Mouse (Mus musculus) hindbrain, embryonic 14.5 days (tissue): ENCODE measurements at regions not wholly inside any gene's neighbourhood (a gene's known extent, or its start where the extent isn't known, plus 50 kb on each side); places are given as distances from the start of the nearest gene placed in this dataset.

Experiments used
- ATAC-seq: fragments of 200-750 bp; cut with Nextera tagmentation; 2 replicates; pipeline ENCODE4 v1.8.0; 2017; ENCODE audit warnings: moderate number of reproducible peaks, mild to moderate bottlenecking, moderate TSS enrichment, moderate library complexity; ENCODE audit not compliant: low FRiP score
- DNase-seq: peaks from one replicate; pipeline ENCODE4 v3.0.0-alpha.2; 2015; ENCODE audit warnings: low spot score
- H3K27ac ChIP-seq: fragments of 300-500 bp; sonication (generic); 2 replicates; pipeline ENCODE4 v1.5.1; 2014; ENCODE audit warnings: mild to moderate bottlenecking, moderate library complexity
- H3K27me3 ChIP-seq: fragments of 300-500 bp; sonication (generic); 2 replicates; pipeline ENCODE4 v1.6.1; 2014; ENCODE audit warnings: mild to moderate bottlenecking, low read length, mixed read lengths; ENCODE audit not compliant: control insufficient read depth, insufficient read depth
- H3K36me3 ChIP-seq: fragments of 300-500 bp; sonication (generic); replicated peaks from 2 replicates; pipeline ENCODE4 v1.6.1; 2014; ENCODE audit not compliant: control insufficient read depth, insufficient read depth
- H3K4me1 ChIP-seq: fragments of 300-500 bp; sonication (generic); replicated peaks from 2 replicates; pipeline ENCODE4 v1.6.1; 2014; ENCODE audit warnings: antibody characterized with exemption, low read length, mixed read lengths; ENCODE audit not compliant: control insufficient read depth, insufficient read depth
- H3K4me2 ChIP-seq: fragments of 300-500 bp; sonication (generic); replicated peaks from 2 replicates; pipeline ENCODE4 v1.6.1; 2014; ENCODE audit warnings: mild to moderate bottlenecking, moderate library complexity
- H3K4me3 ChIP-seq: fragments of 300-500 bp; sonication (generic); replicated peaks from 2 replicates; pipeline ENCODE4 v1.5.1; 2014; ENCODE audit warnings: mild to moderate bottlenecking, low read length
- H3K9ac ChIP-seq: fragments of 300-500 bp; sonication (generic); 2 replicates; pipeline ENCODE4 v1.6.1; 2014
- H3K9me3 ChIP-seq: fragments of 300-500 bp; sonication (generic); 2 replicates; pipeline ENCODE4 v1.6.1; 2016; ENCODE audit warnings: low read length; ENCODE audit not compliant: control insufficient read depth
- WGBS: fragments of 180-500 bp; shearing (Covaris S2); extraction: QIAGEN DNeasy Blood & Tissue Kit; methylation state at CpG from one replicate; pipeline ENCODE4 v1.1.7; 2014; 5-methylcytosine and 5-hydroxymethylcytosine counted together

DNA sequence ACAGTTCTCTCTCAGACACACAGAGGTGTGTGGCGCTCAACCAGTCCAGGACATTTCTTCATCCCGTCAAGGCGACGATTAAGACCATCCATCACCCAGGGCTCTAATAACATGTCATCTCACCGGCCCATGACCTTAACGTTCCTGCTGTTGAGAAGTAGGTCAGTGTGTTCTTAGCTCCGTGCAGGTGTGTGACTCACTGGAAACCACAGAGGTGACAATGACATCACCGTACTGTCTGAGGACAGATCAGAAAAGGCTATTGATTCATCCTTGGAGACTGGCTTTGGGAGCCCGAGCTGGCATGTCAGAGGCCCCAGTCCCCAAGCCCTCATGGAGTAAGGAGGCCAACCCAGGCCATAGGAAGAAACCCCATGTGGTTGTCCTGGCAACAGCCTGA is 109.3 kb upstream of the Sulf2 start:
- WGBS = 75% methylated on average over 9 of the region's 9 CpGs
- ATAC-seq = no peak

DNA sequence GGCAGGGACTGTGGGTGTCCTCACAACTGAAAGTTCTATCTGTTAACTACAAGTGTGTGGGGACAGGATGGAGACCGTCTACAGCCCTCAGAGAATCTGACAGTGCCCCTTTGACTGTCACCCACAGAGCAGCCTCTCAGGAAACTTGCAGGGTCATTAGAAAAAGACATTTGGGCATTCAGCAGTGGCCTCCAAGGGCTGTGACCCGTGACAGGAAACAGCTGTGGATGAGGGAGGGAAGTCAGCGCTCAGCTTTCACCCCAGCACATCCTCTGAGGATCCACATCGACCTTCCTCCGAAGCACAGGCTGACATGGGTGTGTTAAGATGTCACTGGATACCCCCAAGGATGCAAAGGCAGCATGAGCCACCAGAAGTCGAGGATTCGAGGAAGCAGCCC is 106.3 kb upstream of the Sulf2 start:
- WGBS = 26% methylated on average over 7 of the region's 7 CpGs
- Histone ChIP-seq H3K9me3 (0 out of 2 replicates have a peak, but pooled peaks cover 3% of the 10 kb centered on the region), H3K4me1 (peaks cover 21% of the 10 kb centered on the region), H3K4me3 (no peak overlapping the region), H3K4me2 (no peak overlapping the region), H3K36me3 (no peaks in the 10 kb centered on the region), H3K27me3 (0 out of 2 replicates have a peak, but pooled peaks cover 3% of the 10 kb centered on the region), H3K27ac (no peak overlapping the region), H3K9ac (no peak overlapping the region)
- no peak for ATAC-seq
- DNase-seq = no peak

More for the DNA sequence above, 109.3 kb upstream of the Sulf2 start:
- Histone ChIP-seq H3K27me3 (no peaks in the 10 kb centered on the region), H3K36me3 (no peaks in the 10 kb centered on the region), H3K4me3 (no peak overlapping the region), H3K9ac (no peak overlapping the region), H3K4me1 (peaks cover 8% of the 10 kb centered on the region; the same call in 1 of the 2 replicates), H3K4me2 (no peak overlapping the region), H3K27ac (no peak overlapping the region; the same call in 1 of the 2 replicates), H3K9me3 (no peaks in the 10 kb centered on the region)
- no peak for DNase-seq

DNA sequence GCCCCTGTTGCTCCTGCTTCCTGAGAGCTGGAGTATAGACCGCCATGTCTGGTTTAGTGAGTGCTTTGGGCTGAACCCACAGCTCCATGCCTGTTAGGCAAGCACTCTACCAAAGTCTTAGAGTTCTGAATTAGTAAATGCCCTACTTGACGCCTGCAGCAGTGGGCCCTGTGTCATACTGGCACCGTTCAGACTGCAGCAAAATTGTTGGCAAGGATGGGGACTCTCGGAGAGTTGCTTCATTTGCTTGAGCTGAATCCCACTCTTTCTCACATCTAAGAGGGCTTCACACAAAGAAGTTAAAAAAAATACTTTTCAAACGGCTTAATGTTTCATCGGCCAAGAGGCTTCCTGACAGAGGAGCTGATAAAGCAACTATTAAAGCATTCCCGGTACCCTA is 105.6 kb upstream of the Sulf2 start:
- DNase-seq (no peak), ATAC-seq (no peak)
- Histone ChIP-seq H3K9me3 (0 out of 2 replicates have a peak, but pooled peaks cover 4% of the 10 kb centered on the region), H3K27ac (no peak overlapping the region), H3K36me3 (no peaks in the 10 kb centered on the region), H3K4me2 (no peak overlapping the region), H3K9ac (no peak overlapping the region), H3K4me1 (peaks cover 21% of the 10 kb centered on the region), H3K27me3 (0 out of 2 replicates have a peak, but pooled peaks cover 3% of the 10 kb centered on the region), H3K4me3 (no peak overlapping the region)
- WGBS = 54% methylated on average over 7 of the region's 7 CpGs

DNA sequence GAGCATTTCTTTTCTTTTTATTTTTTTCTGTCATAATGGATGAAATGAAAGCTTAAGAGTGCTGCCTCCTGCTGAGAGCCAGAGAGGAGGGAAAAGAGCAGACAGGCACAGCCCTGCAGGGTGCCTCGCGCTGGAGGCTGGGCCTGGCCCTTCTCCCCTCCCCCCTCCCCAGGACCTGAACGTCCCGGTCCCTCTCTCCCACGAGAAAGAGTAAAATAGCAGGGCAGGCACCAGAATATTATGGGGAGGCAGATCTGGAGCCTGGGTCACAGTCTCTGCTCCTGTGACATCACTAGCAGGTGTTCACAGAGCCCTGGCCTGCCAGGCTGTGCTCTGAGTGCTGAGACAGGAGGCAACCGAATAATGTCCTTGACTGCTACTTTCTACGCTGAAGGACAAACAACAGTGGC is 103.3 kb upstream of the Sulf2 start:
- 0 out of 2 replicates have a peak, but pooled peaks cover 3% of the 10 kb centered on the region for H3K27me3 ChIP-seq
- WGBS = 8% methylated on average over 7 of the region's 7 CpGs
- no peak for DNase-seq
- no peak overlapping the region for H3K4me3 ChIP-seq
- H3K4me2 ChIP-seq = peak overlapping the region; percentile 9; the same call in 1 of the 2 replicates
- no peak overlapping the region for H3K27ac ChIP-seq
- H3K9me3 ChIP-seq = 0 out of 2 replicates have a peak, but pooled peaks cover 4% of the 10 kb centered on the region
- H3K9ac ChIP-seq = no peak overlapping the region
- H3K36me3 ChIP-seq = no peaks in the 10 kb centered on the region
- ATAC-seq = no peak
- peaks cover 13% of the 10 kb centered on the region for H3K4me1 ChIP-seq

DNA sequence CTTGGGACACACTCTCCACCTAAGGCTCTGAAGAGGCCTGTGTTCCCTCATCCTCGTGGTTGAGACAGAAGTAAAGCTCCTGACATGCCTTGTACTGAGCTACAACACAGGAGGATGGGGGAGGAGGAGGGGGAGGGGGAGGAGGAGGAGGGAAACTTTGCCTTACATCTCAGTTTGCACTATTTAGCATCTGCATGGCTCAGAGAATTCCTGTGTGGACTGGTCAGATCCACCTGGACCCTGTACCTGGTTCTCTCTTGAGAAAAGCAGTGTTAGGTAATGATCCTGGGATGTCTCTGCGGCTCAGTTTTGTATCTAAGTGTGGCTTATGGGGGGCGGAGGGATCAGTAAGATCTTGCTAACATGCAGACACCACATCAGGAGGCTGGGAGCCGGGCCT is 102.2 kb upstream of the Sulf2 start:
- Histone ChIP-seq H3K4me1 (peaks cover 13% of the 10 kb centered on the region), H3K4me2 (no peak overlapping the region), H3K4me3 (no peak overlapping the region), H3K27ac (no peak overlapping the region), H3K27me3 (0 out of 2 replicates have a peak, but pooled peaks cover 3% of the 10 kb centered on the region), H3K36me3 (no peaks in the 10 kb centered on the region), H3K9ac (no peak overlapping the region), H3K9me3 (0 out of 2 replicates have a peak, but pooled peaks cover 4% of the 10 kb centered on the region)
- 68% methylated on average over 4 of the region's 4 CpGs for WGBS
- ATAC-seq = no peak
- DNase-seq = no peak

DNA sequence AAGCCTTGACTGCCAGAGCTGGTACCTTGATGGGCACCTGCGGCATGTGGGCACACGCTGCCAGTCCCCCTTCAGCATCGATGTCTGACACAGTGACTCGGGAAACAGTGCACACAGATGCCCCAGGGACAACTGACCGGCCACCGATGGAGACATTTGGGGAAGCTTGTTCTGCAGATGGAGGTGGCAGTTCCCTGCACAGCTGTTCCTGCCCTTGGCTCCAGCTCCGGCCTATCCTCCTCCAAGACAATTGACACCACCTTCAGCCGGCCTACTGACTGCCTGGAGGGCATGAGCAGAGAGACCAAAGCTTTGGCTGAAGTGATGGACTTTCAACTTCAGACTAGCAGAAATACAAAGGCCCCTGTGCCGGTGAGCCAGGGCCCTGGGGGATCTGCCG is 100.7 kb upstream of the Sulf2 start:
- DNase-seq (no peak), ATAC-seq (no peak)
- Histone ChIP-seq H3K36me3 (no peaks in the 10 kb centered on the region), H3K4me2 (no peak overlapping the region), H3K9me3 (0 out of 2 replicates have a peak, but pooled peaks cover 4% of the 10 kb centered on the region), H3K9ac (no peak overlapping the region), H3K4me3 (no peak overlapping the region), H3K27ac (no peak overlapping the region), H3K27me3 (0 out of 2 replicates have a peak, but pooled peaks cover 3% of the 10 kb centered on the region), H3K4me1 (peaks cover 13% of the 10 kb centered on the region)
- 75% methylated on average over 10 of the region's 10 CpGs for WGBS

DNA sequence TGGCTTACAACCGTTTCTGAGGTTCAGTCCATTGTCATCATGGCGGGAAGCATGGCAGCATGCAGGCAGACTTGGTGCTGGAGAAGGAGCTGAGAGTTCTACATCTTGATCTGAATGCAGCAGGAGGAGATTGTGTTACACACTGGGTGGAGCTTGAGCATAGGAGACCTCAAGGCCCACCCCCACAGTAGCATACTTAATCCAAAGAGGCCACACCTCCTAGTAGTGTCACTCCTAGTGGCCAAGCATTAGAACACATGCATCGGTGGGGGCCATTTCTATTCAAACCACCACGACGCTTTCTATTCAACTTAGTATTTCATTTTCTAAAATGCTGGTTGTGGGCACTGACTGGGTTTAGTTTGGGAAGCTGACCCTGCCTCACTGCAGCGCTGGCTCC is 99.1 kb upstream of the Sulf2 start:
- no peak for ATAC-seq
- 0 out of 2 replicates have a peak, but pooled peaks cover 4% of the 10 kb centered on the region for H3K9me3 ChIP-seq
- peaks cover 15% of the 10 kb centered on the region for H3K4me1 ChIP-seq
- no peak overlapping the region for H3K9ac ChIP-seq
- no peak overlapping the region for H3K4me2 ChIP-seq
- no peak overlapping the region for H3K4me3 ChIP-seq
- DNase-seq = no peak
- 0 out of 2 replicates have a peak, but pooled peaks cover 3% of the 10 kb centered on the region for H3K27me3 ChIP-seq
- no peaks in the 10 kb centered on the region for H3K36me3 ChIP-seq
- no peak overlapping the region for H3K27ac ChIP-seq
- WGBS = 77% methylated on average over 6 of the region's 6 CpGs

DNA sequence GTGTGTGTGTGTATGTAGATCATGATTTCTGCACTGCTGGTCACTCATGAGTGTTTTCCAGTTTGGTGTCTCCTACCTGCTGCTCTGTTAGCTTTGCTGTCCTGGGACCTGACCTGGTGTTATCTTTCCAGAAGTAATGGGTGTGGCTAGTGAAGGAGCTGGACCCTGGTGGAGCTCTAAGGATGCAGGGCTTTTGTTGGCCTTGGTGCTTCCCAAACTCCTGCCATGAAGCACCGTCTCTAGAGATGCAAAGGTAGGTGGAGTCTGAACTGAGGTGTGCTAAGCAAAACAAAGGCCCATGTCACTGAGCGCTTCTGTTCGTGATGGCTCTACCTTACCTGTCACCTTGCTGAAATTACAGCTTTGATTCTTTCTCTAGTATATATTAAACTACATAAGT is 96.6 kb upstream of the Sulf2 start:
- Histone ChIP-seq H3K27ac (no peak overlapping the region), H3K4me1 (peaks cover 10% of the 10 kb centered on the region), H3K36me3 (no peaks in the 10 kb centered on the region), H3K9ac (no peak overlapping the region), H3K4me3 (no peak overlapping the region), H3K9me3 (0 out of 2 replicates have a peak, but pooled peaks cover 4% of the 10 kb centered on the region), H3K27me3 (no peaks in the 10 kb centered on the region), H3K4me2 (no peak overlapping the region)
- DNase-seq (no peak), ATAC-seq (no peak)
- 97% methylated on average over 3 of the region's 3 CpGs for WGBS

DNA sequence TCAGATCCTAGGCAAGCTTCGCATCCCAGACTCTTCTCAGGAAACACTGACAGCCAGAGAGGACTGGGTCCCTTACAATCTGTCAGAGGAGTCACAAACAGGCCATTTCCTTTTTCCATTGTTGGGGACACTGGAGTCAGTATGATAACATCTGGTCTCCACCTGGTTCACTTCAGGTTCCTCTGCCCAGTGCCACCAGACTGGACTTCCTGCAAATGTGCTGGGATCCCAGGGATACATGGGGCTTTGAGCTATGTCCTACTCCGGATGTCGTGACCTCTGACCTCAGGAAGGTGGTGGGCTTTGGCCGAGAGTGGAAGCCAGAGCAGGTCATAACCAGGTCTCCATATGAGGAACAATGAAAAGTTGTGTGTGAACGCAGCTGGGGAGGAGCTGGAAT is 96.0 kb upstream of the Sulf2 start:
- H3K27ac ChIP-seq = no peak overlapping the region
- H3K4me1 ChIP-seq = peaks cover 10% of the 10 kb centered on the region
- DNase-seq (no peak), ATAC-seq (no peak)
- H3K4me2 ChIP-seq = no peak overlapping the region
- no peaks in the 10 kb centered on the region for H3K27me3 ChIP-seq
- H3K9me3 ChIP-seq = no peaks in the 10 kb centered on the region
- no peak overlapping the region for H3K4me3 ChIP-seq
- H3K9ac ChIP-seq = no peak overlapping the region
- H3K36me3 ChIP-seq = no peaks in the 10 kb centered on the region
- WGBS = 71% methylated on average over 5 of the region's 5 CpGs

DNA sequence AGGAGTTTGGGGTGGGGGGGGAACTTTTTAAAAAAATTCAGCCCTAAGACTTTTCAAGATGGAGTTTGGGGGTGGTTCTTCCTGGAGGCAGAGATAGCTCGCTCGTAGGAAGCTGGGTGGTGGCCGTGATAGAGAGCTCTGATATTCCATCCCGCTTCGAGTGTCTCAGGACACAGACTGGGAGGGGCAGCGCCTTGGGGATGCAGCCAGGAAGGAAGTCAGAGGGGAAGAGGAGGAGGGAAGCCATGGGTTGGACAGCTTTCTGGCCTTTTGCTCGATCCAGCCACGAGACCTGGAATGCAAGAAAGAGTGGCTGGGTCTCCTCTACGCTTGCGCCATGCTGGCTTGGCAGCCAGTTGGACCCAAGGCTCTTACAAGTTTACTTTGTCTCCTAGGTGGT is 95.1 kb upstream of the Sulf2 start:
- ATAC-seq (no peak), DNase-seq (no peak)
- Histone ChIP-seq H3K27ac (no peak overlapping the region), H3K9ac (no peak overlapping the region), H3K4me2 (no peak overlapping the region), H3K27me3 (no peaks in the 10 kb centered on the region), H3K4me3 (no peak overlapping the region), H3K4me1 (peaks cover 10% of the 10 kb centered on the region), H3K36me3 (no peaks in the 10 kb centered on the region), H3K9me3 (no peaks in the 10 kb centered on the region)
- 92% methylated on average over 10 of the region's 10 CpGs for WGBS
